Mouse (Mus musculus): ENCODE measurements around the gene Nrros. TPM values are rescaled to one million over a fixed set of nuclear protein-coding genes. Genes with fewer than 3 reads are reported as not detected.
"Not testable (repeated sequence)": the region's sequence is repeated elsewhere in the genome, so short reads cannot be mapped to it uniquely, and the experiment has no call there.

Nrros gene
- total RNA-seq, 2 experiments from 2014 or later, result 11.2 to 11.6 TPM

- Histone ChIP-seq H3K4me3 (no peak overlapping the region), H3K27ac (no peak overlapping the region)
- DNase-seq (ENCODE audit: low spot score in 2 of 2), result no peak
- no peak for TF ChIP-seq CTCF (conservative IDR thresholded peaks at IDR 0.05)
These were observed 57.9 kb downstream of the Nrros start for GRCm38 (mm10) chr16:32107342-32108045.

GRCm38 (mm10) chr16:32105698-32106097 lies 59.7 kb downstream of the Nrros start:
- no peak for DNase-seq (ENCODE audit: low spot score in 2 of 2)
- Histone ChIP-seq H3K4me3 (no peak overlapping the region), H3K27ac (no peak overlapping the region)
- TF ChIP-seq CTCF (conservative IDR thresholded peaks at IDR 0.05), result peak; percentile 67

- no peak for DNase-seq (ENCODE audit: low spot score in 2 of 2)
- H3K4me3 ChIP-seq, result no peak overlapping the region
- no peak overlapping the region for H3K27ac ChIP-seq
- no peak for TF ChIP-seq CTCF (conservative IDR thresholded peaks at IDR 0.05)
These were observed 63.1 kb downstream of the Nrros start for GRCm38 (mm10) chr16:32102295-32102694.

- Histone ChIP-seq H3K27ac (peak within 1 kb of the TSS; percentile 96), H3K4me3 (peak within 1 kb of the TSS; percentile 90)
- TF ChIP-seq CTCF (conservative IDR thresholded peaks at IDR 0.05), result no peak
- DNase-seq (ENCODE audit: low spot score in 2 of 2), result peak; percentile 87 to 91
These were observed 65.7 kb downstream of the Nrros start, which contains the start of the genes Pigx and Cep19 for GRCm38 (mm10) chr16:32099638-32100150. TSS of gene Pigx (minus strand) at chr16:32099740. TSS of gene Cep19 (plus strand) at chr16:32099800.

- no peak for DNase-seq (ENCODE audit: low spot score in 2 of 2)
- no peak for TF ChIP-seq CTCF (conservative IDR thresholded peaks at IDR 0.05)
- Histone ChIP-seq H3K27ac (peak overlapping the region; percentile 96), H3K4me3 (peak overlapping the region; percentile 90)
These were observed 66.3 kb downstream of the Nrros start for GRCm38 (mm10) chr16:32098897-32099637.

GRCm38 (mm10) chr16:32097757-32098156 lies 67.6 kb downstream of the Nrros start:
- H3K4me3 ChIP-seq, result not testable (repeated sequence)

More at GRCm38 (mm10) chr16:32097757-32098156, 67.6 kb downstream of the Nrros start:
- H3K27ac ChIP-seq; DNase-seq (ENCODE audit: low spot score in 2 of 2): not testable (repeated sequence)

Other genes starting within 250 kb of the Nrros start
- 10 to 100 TPM; 11.9 to 15.6 TPM for gene Pigz, start 231.7 kb downstream of the Nrros start, total RNA-seq (2021)
- 10 to 100 TPM; 37.6 to 42.1 TPM for gene 0610012G03Rik, start 217.1 kb downstream of the Nrros start, total RNA-seq (2021)
- 10 to 100 TPM; 49.5 to 52.3 TPM for gene Ncbp2, start 217.1 kb downstream of the Nrros start, total RNA-seq (2021)
- gene Senp5, start 162.3 kb downstream of the Nrros start, total RNA-seq (2021), result 10 to 100 TPM; 37.5 to 37.6 TPM
- 10 to 100 TPM; 29.2 to 29.7 TPM for gene Pak2, start 86.3 kb downstream of the Nrros start, total RNA-seq (2021)
- gene Pigx, start 65.9 kb downstream of the Nrros start, total RNA-seq (2021), result 10 to 100 TPM; 24.2 to 27.3 TPM
- 10 to 100 TPM; 62.8 to 65.5 TPM for gene Cep19, start 65.8 kb downstream of the Nrros start, total RNA-seq (2021)
- not detected for gene Bex6, start 14.2 kb upstream of the Nrros start, total RNA-seq (2021)
- gene Fbxo45, start 81.6 kb upstream of the Nrros start, total RNA-seq (2021), result 10 to 100 TPM; 46.4 to 47.8 TPM
- gene Wdr53, start 81.6 kb upstream of the Nrros start, total RNA-seq (2021), result 10 to 100 TPM; 11.8 to 13.0 TPM
- gene Smco1, start 105.9 kb upstream of the Nrros start, total RNA-seq (2021), result not detected
- 10 to 100 TPM; 26.5 to 27.1 TPM for gene Rnf168, start 111.9 kb upstream of the Nrros start, total RNA-seq (2021)
- gene Ubxn7, start 166.7 kb upstream of the Nrros start, total RNA-seq (2021), result 10 to 100 TPM; 47.7 to 50.4 TPM
- gene Tm4sf19, start 234.9 kb upstream of the Nrros start, total RNA-seq (2021), result not detected

Measured in layer of hippocampus, adult 2 months (tissue).